Mouse (Mus musculus): ENCODE results near the gene Polr3h. TPM values are rescaled to one million over a fixed set of nuclear protein-coding genes. Genes with fewer than 3 reads are reported as not detected.

The Polr3h gene
- polyA plus RNA-seq, 1 experiment from 2014 or later: 57.0 TPM

DNA sequence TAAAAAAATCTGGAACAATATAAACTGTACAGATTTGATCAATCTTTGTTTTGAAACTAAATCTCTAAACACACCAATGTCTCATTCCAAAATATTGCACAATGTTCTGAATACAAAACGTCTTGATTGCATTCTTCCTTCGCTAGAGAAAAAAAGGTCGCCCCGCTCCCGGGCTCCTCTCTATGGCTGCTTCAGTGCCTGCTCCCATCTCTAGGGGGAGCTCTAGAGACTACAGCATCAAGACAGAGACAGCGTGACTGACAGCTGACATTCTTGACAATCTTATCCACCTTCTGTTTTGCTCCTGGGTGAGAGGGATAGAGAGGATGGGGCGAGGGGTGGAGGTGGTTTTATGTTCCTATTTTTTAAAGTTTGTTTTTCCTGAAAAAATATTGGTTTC, 77.7 kb downstream of the Polr3h start:
- Histone ChIP-seq H3K4me2 (ENCODE audit: low read depth, low read length) (no peak overlapping the region), H3K27ac (ENCODE audit: low read depth) (no peak overlapping the region), H3K9ac (replicated peaks) (no peak overlapping the region), H3K4me1 (ENCODE audit: insufficient read depth) (peaks cover 6% of the 10 kb centered on the region; the same call in 1 of the 2 replicates), H3K27me3 (ENCODE audit: insufficient read depth, low read length) (no peaks in the 10 kb centered on the region), H3K9me3 (ENCODE audit: low read length) (no peaks in the 10 kb centered on the region), H3K36me3 (replicated peaks; ENCODE audit: insufficient read depth, low read length) (peaks cover 32% of the 10 kb centered on the region), H3K4me3 (ENCODE audit: low read depth, low read length) (no peak overlapping the region)
- peak; percentile 88 for TF ChIP-seq CTCF (IDR thresholded peaks at IDR 0.05; ENCODE audit: low read depth)
- TF ChIP-seq EP300 (IDR thresholded peaks at IDR 0.05; ENCODE audit: low read depth): no peak
- 30% methylated on average over 7 of the region's 7 CpGs for WGBS (ENCODE audit: insufficient replicate concordance)
- DNase-seq (peak; percentile 76), ATAC-seq (no peak)

DNA sequence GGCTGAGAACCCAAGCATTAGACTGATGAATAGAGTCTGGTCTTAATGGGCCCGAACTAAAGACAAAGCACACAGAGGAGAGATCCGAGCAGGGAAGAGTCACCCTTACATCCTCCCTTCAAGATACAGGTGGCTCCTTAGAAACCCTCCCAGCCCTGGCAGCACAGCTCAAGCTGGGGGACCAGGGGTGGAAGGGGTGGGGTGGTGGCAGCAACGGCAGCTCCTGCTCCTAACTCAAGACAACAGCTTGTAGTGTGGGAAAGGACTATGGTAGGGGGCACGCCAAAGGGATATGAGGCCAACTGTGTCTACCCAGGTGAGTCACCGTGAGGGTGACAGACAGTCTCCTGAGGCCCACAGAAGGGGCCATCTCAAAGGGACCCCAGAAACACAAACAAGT, 78.2 kb downstream of the Polr3h start:
- WGBS (ENCODE audit: insufficient replicate concordance): 85% methylated on average over 5 of the region's 5 CpGs
- H3K4me3 ChIP-seq (ENCODE audit: low read depth, low read length): no peak overlapping the region
- no peak for ATAC-seq
- DNase-seq: no peak
- TF ChIP-seq CTCF (IDR thresholded peaks at IDR 0.05; ENCODE audit: low read depth): no peak
- TF ChIP-seq EP300 (IDR thresholded peaks at IDR 0.05; ENCODE audit: low read depth): no peak
- peaks cover 32% of the 10 kb centered on the region for H3K36me3 ChIP-seq (replicated peaks; ENCODE audit: insufficient read depth, low read length)
- no peaks in the 10 kb centered on the region for H3K27me3 ChIP-seq (ENCODE audit: insufficient read depth, low read length)
- no peak overlapping the region for H3K9ac ChIP-seq (replicated peaks)
- H3K9me3 ChIP-seq (ENCODE audit: low read length): no peaks in the 10 kb centered on the region
- H3K4me2 ChIP-seq (ENCODE audit: low read depth, low read length): no peak overlapping the region
- peaks cover 6% of the 10 kb centered on the region; the same call in 1 of the 2 replicates for H3K4me1 ChIP-seq (ENCODE audit: insufficient read depth)
- H3K27ac ChIP-seq (ENCODE audit: low read depth): no peak overlapping the region

DNA sequence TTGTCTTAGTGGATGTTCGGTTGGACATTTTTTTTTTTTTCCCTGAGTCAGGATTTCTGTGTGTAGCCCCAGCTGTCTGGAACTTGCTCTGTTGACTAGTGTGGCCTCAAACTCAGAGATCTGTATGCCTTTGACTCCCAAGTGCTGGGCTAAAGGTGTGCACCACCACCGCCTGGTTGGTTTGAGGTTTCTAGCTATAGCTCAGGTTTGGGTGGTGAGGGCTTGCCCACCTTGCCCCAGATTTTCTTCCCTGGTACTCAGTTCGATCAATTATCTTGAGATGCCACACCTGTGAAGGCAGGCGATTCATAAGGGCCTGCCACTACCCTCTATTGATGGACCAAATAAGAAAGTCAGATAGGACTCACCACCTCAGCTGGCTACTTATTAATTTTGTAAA, 78.9 kb downstream of the Polr3h start:
- Histone ChIP-seq H3K4me1 (ENCODE audit: insufficient read depth) (peaks cover 6% of the 10 kb centered on the region; the same call in 1 of the 2 replicates), H3K9me3 (ENCODE audit: low read length) (no peaks in the 10 kb centered on the region), H3K27me3 (ENCODE audit: insufficient read depth, low read length) (no peaks in the 10 kb centered on the region), H3K9ac (replicated peaks) (no peak overlapping the region), H3K4me2 (ENCODE audit: low read depth, low read length) (no peak overlapping the region), H3K36me3 (replicated peaks; ENCODE audit: insufficient read depth, low read length) (peaks cover 32% of the 10 kb centered on the region), H3K4me3 (ENCODE audit: low read depth, low read length) (no peak overlapping the region), H3K27ac (ENCODE audit: low read depth) (no peak overlapping the region)
- 79% methylated on average over 4 of the region's 4 CpGs for WGBS (ENCODE audit: insufficient replicate concordance)
- TF ChIP-seq EP300 (IDR thresholded peaks at IDR 0.05; ENCODE audit: low read depth): no peak
- TF ChIP-seq CTCF (IDR thresholded peaks at IDR 0.05; ENCODE audit: low read depth): no peak
- DNase-seq (no peak), ATAC-seq (no peak)

DNA sequence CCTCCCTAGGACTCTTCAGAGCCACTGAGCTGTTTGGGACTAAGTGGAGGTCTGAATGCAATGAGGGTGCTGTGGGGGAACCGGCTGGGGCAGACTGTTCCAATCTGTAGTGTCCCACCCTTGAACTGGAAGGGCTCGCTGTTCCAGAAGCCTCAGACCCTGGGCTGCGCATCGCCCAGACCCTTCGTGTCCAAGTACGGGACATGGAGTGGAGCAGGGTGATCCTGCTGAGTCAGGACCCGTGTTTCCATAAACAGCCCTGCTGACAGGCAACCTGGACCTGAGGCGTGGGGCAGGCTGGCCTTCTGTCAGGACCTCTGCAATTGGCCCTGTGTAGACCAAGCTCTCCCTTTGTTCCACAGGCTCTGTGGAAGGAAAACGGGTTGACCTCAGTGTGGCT, 79.3 kb downstream of the Polr3h start:
- no peak for DNase-seq
- Histone ChIP-seq H3K9ac (replicated peaks) (no peak overlapping the region), H3K27ac (ENCODE audit: low read depth) (no peak overlapping the region), H3K9me3 (ENCODE audit: low read length) (no peaks in the 10 kb centered on the region), H3K27me3 (ENCODE audit: insufficient read depth, low read length) (no peaks in the 10 kb centered on the region), H3K4me1 (ENCODE audit: insufficient read depth) (peaks cover 6% of the 10 kb centered on the region; the same call in 1 of the 2 replicates), H3K36me3 (replicated peaks; ENCODE audit: insufficient read depth, low read length) (peaks cover 30% of the 10 kb centered on the region), H3K4me3 (ENCODE audit: low read depth, low read length) (no peak overlapping the region), H3K4me2 (ENCODE audit: low read depth, low read length) (no peak overlapping the region)
- TF ChIP-seq CTCF (IDR thresholded peaks at IDR 0.05; ENCODE audit: low read depth) (no peak), EP300 (IDR thresholded peaks at IDR 0.05; ENCODE audit: low read depth) (no peak)
- no peak for ATAC-seq
- 82% methylated on average over 9 of the region's 9 CpGs for WGBS (ENCODE audit: insufficient replicate concordance)

DNA sequence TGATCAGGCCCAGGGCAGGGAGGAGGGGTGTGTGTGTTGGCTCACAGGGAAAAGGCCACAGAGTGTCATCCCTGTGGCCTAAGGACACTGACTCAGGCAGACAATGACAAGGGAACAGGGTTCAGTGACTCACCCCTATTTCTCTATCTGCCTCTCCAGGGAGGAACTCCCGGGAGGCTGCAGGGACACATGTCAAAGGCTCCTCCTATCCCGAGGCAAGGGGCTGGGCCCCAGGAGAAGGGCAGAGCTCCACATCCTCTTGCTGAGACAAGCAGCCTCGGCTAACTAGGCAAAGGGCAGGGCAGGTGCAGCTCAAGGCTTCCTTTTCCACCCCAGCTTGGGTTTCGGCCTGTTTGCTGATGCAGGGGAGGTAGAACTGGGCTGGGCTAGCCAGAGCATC, 80.3 kb downstream of the Polr3h start:
- ATAC-seq: peak; percentile 96
- DNase-seq: peak; percentile 70
- H3K27me3 ChIP-seq (ENCODE audit: insufficient read depth, low read length): no peaks in the 10 kb centered on the region
- peaks cover 6% of the 10 kb centered on the region; the same call in 1 of the 2 replicates for H3K4me1 ChIP-seq (ENCODE audit: insufficient read depth)
- H3K4me3 ChIP-seq (ENCODE audit: low read depth, low read length): no peak overlapping the region
- H3K4me2 ChIP-seq (ENCODE audit: low read depth, low read length): no peak overlapping the region
- H3K36me3 ChIP-seq (replicated peaks; ENCODE audit: insufficient read depth, low read length): peaks cover 19% of the 10 kb centered on the region
- H3K9me3 ChIP-seq (ENCODE audit: low read length): no peaks in the 10 kb centered on the region
- TF ChIP-seq EP300 (IDR thresholded peaks at IDR 0.05; ENCODE audit: low read depth): peak; percentile 47; the same call in 1 of the 2 replicates
- TF ChIP-seq CTCF (IDR thresholded peaks at IDR 0.05; ENCODE audit: low read depth): no peak
- WGBS (ENCODE audit: insufficient replicate concordance): 33% methylated on average over 4 of the region's 4 CpGs
- H3K27ac ChIP-seq (ENCODE audit: low read depth): peak overlapping the region; percentile 82
- no peak overlapping the region for H3K9ac ChIP-seq (replicated peaks)

DNA sequence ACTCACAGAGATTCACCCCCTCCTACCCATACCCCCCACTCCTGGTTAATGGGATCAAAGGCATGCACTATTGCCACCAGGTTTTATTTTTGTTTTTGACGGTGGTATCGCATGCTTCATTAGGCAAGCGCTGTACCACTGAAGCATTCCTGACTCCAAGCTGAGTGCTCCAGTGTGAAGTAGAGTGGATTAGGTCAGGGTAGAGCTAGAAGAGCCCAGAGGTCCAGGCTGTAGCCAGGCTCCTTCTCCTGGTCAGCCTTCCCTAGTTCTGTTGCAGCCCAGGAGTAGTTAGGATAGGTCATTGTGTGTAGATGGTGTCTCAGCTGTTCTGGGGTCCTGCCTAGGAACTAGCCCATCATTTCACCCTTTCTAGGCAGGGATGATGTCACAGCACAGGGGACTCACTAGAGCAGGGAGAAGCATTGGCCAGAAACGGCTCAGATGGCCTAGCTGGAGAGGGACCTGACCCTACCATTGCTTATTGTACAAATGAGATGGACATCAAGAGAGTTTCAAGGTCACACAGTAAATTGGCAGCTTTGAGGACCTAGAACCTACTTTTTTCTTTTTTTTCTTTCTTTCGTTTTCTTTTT, 80.9 kb downstream of the Polr3h start:
- Histone ChIP-seq H3K9me3 (ENCODE audit: low read length) (no peaks in the 10 kb centered on the region), H3K4me1 (ENCODE audit: insufficient read depth) (peaks cover 6% of the 10 kb centered on the region), H3K4me2 (ENCODE audit: low read depth, low read length) (no peak overlapping the region), H3K27me3 (ENCODE audit: insufficient read depth, low read length) (no peaks in the 10 kb centered on the region), H3K27ac (ENCODE audit: low read depth) (peak overlapping the region; percentile 82), H3K4me3 (ENCODE audit: low read depth, low read length) (no peak overlapping the region), H3K9ac (replicated peaks) (no peak overlapping the region), H3K36me3 (replicated peaks; ENCODE audit: insufficient read depth, low read length) (peaks cover 14% of the 10 kb centered on the region)
- DNase-seq (no peak), ATAC-seq (no peak)
- 69% methylated on average over 5 of the region's 5 CpGs for WGBS (ENCODE audit: insufficient replicate concordance)
- TF ChIP-seq CTCF (IDR thresholded peaks at IDR 0.05; ENCODE audit: low read depth) (no peak), EP300 (IDR thresholded peaks at IDR 0.05; ENCODE audit: low read depth) (no peak)
